ENCODE assay signal across 31 mouse cellular contexts in the genomic region with DNA sequence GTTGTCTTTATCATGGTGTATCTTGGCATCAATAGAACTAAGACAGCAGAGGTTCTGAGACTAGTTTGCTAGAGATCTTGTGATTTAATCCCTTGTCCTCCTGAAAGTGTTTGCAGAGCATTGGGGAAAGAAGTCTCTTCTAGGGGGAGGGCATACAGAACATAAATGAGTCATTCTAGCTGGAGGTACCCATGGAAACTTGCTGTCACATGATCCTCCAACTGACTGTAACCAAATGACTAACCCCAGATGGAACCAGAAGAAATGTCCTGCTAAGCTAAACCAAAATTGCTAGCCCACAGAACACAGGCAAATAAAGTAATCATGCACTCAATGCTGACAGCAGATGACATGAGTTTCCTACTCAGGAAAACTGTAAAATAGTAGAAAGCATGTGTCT.
A peak's percentile ranks its signal among the peaks of the same experiment; 100 is the strongest.
DNase-seq lines count a peak whose midpoint lies in the region; ATAC-seq and TF ChIP-seq lines count a peak whose summit lies in the region.
"Had no signal": no experiment of that assay in that cellular context is flagged by ENCODE, and none has a peak within 500 bp of the region (broad histone marks: within the 10 kb centered on the region; RNA-seq: fewer than 3 reads in every experiment).

No protein-coding gene starts in this region.

- no peak for TF ChIP-seq EP300 in heart, adult 2 months (IDR thresholded peaks at IDR 0.05; ENCODE audit: insufficient read depth, low read depth, low read length)

- H3K79me2 ChIP-seq in C2C12 (ENCODE audit: control insufficient read depth, insufficient read depth) = no peaks in the 10 kb centered on the region
- no peaks in the 10 kb centered on the region for H3K79me2 ChIP-seq in heart, adult 2 months (replicated peaks; ENCODE audit: control insufficient read depth, insufficient read depth, low read length)

- H3K4me3 ChIP-seq in C2C12 (ENCODE audit: insufficient read depth, poor library complexity, severe bottlenecking) = no peak overlapping the region
- H3K4me3 ChIP-seq in heart, adult 2 months = no peak overlapping the region
- H3K4me3 ChIP-seq in hindbrain, embryonic 13.5 days = no peak overlapping the region
- H3K4me3 ChIP-seq: embryonic facial prominence, embryonic 13.5 days; erythroblast, embryonic 14.5 days; forebrain, embryonic 12.5 days; heart, embryonic 10.5 days; hindbrain, embryonic 12.5 days; kidney, embryonic 15.5 days; liver, embryonic 15.5 days; midbrain, embryonic 10.5 days; midbrain, embryonic 15.5 days had no signal

- H3K36me3 ChIP-seq in C2C12 (ENCODE audit: control insufficient read depth, insufficient read depth) = no peaks in the 10 kb centered on the region
- H3K36me3 ChIP-seq in heart, adult 2 months (ENCODE audit: control insufficient read depth, insufficient read depth, low read length) = no peaks in the 10 kb centered on the region
- H3K36me3 ChIP-seq in hindbrain, embryonic 13.5 days = no peaks in the 10 kb centered on the region
- H3K36me3 ChIP-seq: embryonic facial prominence, embryonic 13.5 days; forebrain, embryonic 12.5 days; heart, embryonic 10.5 days; hindbrain, embryonic 12.5 days; kidney, embryonic 15.5 days; liver, embryonic 15.5 days; midbrain, embryonic 10.5 days; midbrain, embryonic 15.5 days had no signal

- no peak overlapping the region for H3K4me2 ChIP-seq in hindbrain, embryonic 13.5 days
- H3K4me2 ChIP-seq: embryonic facial prominence, embryonic 13.5 days; forebrain, embryonic 12.5 days; hindbrain, embryonic 12.5 days; kidney, embryonic 15.5 days; liver, embryonic 15.5 days; lung, embryonic 14.5 days; midbrain, embryonic 15.5 days had no signal

- DNase-seq in 3134 (ENCODE audit: extremely low read depth, insufficient read length, low spot score) = peak; percentile 3
- DNase-seq in Muller cell, postnatal 12 days (ENCODE audit: inconsistent ontology term) = peak; percentile 4
- DNase-seq in fibroblast of lung, adult 2 months (ENCODE audit: low read depth) = peak; percentile 72
- no peak for DNase-seq in heart, adult 2 months
- no peak for DNase-seq in adrenal gland, adult 8-10 months
- DNase-seq: adrenal gland, adult 2 months; cerebellum, adult 9-11 months; gastrocnemius, postnatal 10 days; heart, postnatal 36 days; kidney, adult 18-20 months; kidney, postnatal 36 days; layer of hippocampus, postnatal 36 days; liver; lung, embryonic 14.5 days; lung, postnatal 14 days; right cerebral cortex, postnatal 4 days; thymus, adult 18-20 months; thymus, postnatal 25 days had no signal

- H3K27me3 ChIP-seq in C2C12 (ENCODE audit: control insufficient read depth, insufficient read depth, insufficient read length) = no peaks in the 10 kb centered on the region
- no peaks in the 10 kb centered on the region for H3K27me3 ChIP-seq in heart, adult 2 months (ENCODE audit: control insufficient read depth, insufficient read depth, low read length)
- H3K27me3 ChIP-seq in hindbrain, embryonic 13.5 days = no peaks in the 10 kb centered on the region
- H3K27me3 ChIP-seq: embryonic facial prominence, embryonic 13.5 days; forebrain, embryonic 12.5 days; hindbrain, embryonic 12.5 days; kidney, embryonic 15.5 days; liver, embryonic 15.5 days; midbrain, embryonic 15.5 days had no signal

- H3K9ac ChIP-seq in heart, adult 2 months (ENCODE audit: low read depth, low read length) = no peak overlapping the region
- H3K9ac ChIP-seq in hindbrain, embryonic 13.5 days = no peak overlapping the region
- H3K9ac ChIP-seq: embryonic facial prominence, embryonic 13.5 days; forebrain, embryonic 12.5 days; hindbrain, embryonic 12.5 days; kidney, embryonic 15.5 days; liver, embryonic 15.5 days; lung, embryonic 14.5 days; midbrain, embryonic 15.5 days had no signal

- intact Hi-C loops in heart, adult 2 months (cut with DNase I) = no loop called here

- H3K9me3 ChIP-seq in hindbrain, embryonic 13.5 days = peaks cover 9% of the 10 kb centered on the region; the same call in 1 of the 2 replicates
- H3K9me3 ChIP-seq: embryonic facial prominence, embryonic 13.5 days; forebrain, embryonic 12.5 days; heart, embryonic 10.5 days; hindbrain, embryonic 12.5 days; kidney, embryonic 15.5 days; liver, embryonic 15.5 days; midbrain, embryonic 10.5 days; midbrain, embryonic 15.5 days had no signal

- H3K4me1 ChIP-seq in heart, adult 2 months (ENCODE audit: control insufficient read depth, insufficient read depth, low read length) = no peaks in the 10 kb centered on the region
- H3K4me1 ChIP-seq in hindbrain, embryonic 13.5 days (replicated peaks) = 0 out of 2 replicates have a peak, but pooled peaks cover 3% of the 10 kb centered on the region
- H3K4me1 ChIP-seq: embryonic facial prominence, embryonic 13.5 days; heart, embryonic 10.5 days; hindbrain, embryonic 12.5 days; kidney, embryonic 15.5 days; liver, embryonic 15.5 days; midbrain, embryonic 10.5 days; midbrain, embryonic 15.5 days had no signal

- no peak for TF ChIP-seq CTCF in C2C12 (IDR thresholded peaks at IDR 0.05; ENCODE audit: control insufficient read depth, insufficient read depth, insufficient read length)
- TF ChIP-seq CTCF in heart, adult 2 months (IDR thresholded peaks at IDR 0.05) = no peak

- ATAC-seq in granulocyte monocyte progenitor cell, adult 5-6 weeks (replicated peaks; ENCODE audit: poor library complexity, severe bottlenecking) = no peak
- no peak for ATAC-seq in hindbrain, embryonic 13.5 days (ENCODE audit: low FRiP score)
- ATAC-seq: midbrain, embryonic 15.5 days had no signal

- no peak for TF ChIP-seq POLR2A in heart, adult 2 months (IDR thresholded peaks at IDR 0.05; ENCODE audit: insufficient read depth, low read depth, low read length)

- no peak overlapping the region for H3ac ChIP-seq in C2C12 (ENCODE audit: control insufficient read depth, insufficient read length, low read depth)

- no peaks in the 10 kb centered on the region for H3K79me3 ChIP-seq in C2C12 (ENCODE audit: low read depth)

- H3K27ac ChIP-seq in heart, adult 2 months = no peak overlapping the region
- no peak overlapping the region for H3K27ac ChIP-seq in hindbrain, embryonic 13.5 days
- H3K27ac ChIP-seq: embryonic facial prominence, embryonic 13.5 days; forebrain, embryonic 12.5 days; heart, embryonic 10.5 days; hindbrain, embryonic 12.5 days; kidney, embryonic 15.5 days; liver, embryonic 15.5 days; midbrain, embryonic 10.5 days; midbrain, embryonic 15.5 days; stomach, postnatal 0 days had no signal

TF ChIP-seq in C2C12, 6 proteins besides CTCF, POLR2A, EP300 and RAD21:
- TF ChIP-seq MYOD1 (IDR thresholded peaks at IDR 0.05; ENCODE audit: control insufficient read depth, insufficient read length, low read depth) = no peak
- TF ChIP-seq USF1 (IDR thresholded peaks at IDR 0.05; ENCODE audit: low read depth) = peak; percentile 83
- TF ChIP-seq MAX (IDR thresholded peaks at IDR 0.05) = no peak
- no peak for TF ChIP-seq CEBPB (IDR thresholded peaks at IDR 0.05; ENCODE audit: low read depth)
- TF ChIP-seq FOSL1 (IDR thresholded peaks at IDR 0.05; ENCODE audit: insufficient read depth, low read length, poor library complexity, severe bottlenecking) = no peak

Comparison
In these comparisons a context has a peak if more than half of its experiments do, and no peak if none do; other contexts are left out.
1. DNase-seq: peak in 3134 (single experiment), Muller cell, postnatal 12 days (single experiment) and fibroblast of lung, adult 2 months (single experiment); none in heart, adult 2 months (0 of 2) and adrenal gland, adult 8-10 months (single experiment).